Mouse (Mus musculus) G1E (cell line): ENCODE measurements around the gene Cep250.

Experiments
- CTCF ChIP-seq: IDR thresholded peaks from 2 replicates; pipeline ENCODE4 v1.5.1; 2012; ENCODE audit warnings: low read depth, low read length, inconsistent platforms, mixed read lengths
- GATA1 ChIP-seq: IDR thresholded peaks from 2 replicates; pipeline ENCODE4 v1.6.1; 2012; ENCODE audit warnings: borderline replicate concordance, low read length, inconsistent platforms, mixed read lengths
- GATA2 ChIP-seq: IDR thresholded peaks from 2 replicates; pipeline ENCODE4 v1.6.1; 2012; ENCODE audit warnings: low read depth, low read length, inconsistent platforms, borderline replicate concordance
- POLR2AphosphoS5 ChIP-seq: IDR thresholded peaks from 2 replicates; pipeline ENCODE4 v1.6.1; 2012; ENCODE audit warnings: low read depth, low read length, inconsistent platforms; ENCODE audit not compliant: insufficient replicate concordance
- TAL1 ChIP-seq: conservative IDR thresholded peaks from 2 replicates; pipeline ENCODE4 v1.6.1; 2012; ENCODE audit warnings: low read depth, low read length, inconsistent platforms, mixed read lengths

DNA sequence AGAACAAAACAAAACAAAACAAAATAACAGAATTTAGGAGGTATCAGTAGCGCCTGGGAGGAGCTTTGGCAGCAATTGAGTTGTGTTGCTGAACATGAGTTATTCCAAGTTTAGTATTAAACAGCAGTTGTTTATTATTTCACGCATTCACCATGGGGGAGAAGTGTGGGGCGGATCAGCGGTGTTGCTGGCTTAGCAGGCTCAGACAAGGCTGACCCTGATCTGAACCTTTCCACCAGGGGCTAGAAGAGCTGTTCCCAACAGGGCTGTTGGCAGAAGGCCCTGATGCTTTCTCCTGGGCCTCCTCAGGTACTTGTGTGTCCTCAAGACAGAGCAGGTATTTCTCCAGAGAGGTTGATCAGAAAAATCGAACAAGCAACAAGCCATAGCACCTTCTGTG lies 3.7 kb downstream of the Cep250 start:
- TF ChIP-seq CTCF (no peak), POLR2AphosphoS5 (no peak), GATA1 (no peak), TAL1 (no peak), GATA2 (no peak)
